Mouse (Mus musculus): ENCODE measurements at regions not wholly inside any gene's neighbourhood (a gene's known extent, or its start where the extent isn't known, plus 50 kb on each side); places are given as distances from the start of the nearest gene placed in this dataset.
"Not testable (repeated sequence)": the region's sequence is repeated elsewhere in the genome, so short reads cannot be mapped to it uniquely, and the experiment has no call there.

GRCm38 (mm10) chr12:93152618-93153245 is 1303.8 kb upstream of the Sel1l start:
- peak; percentile 13 to 62 for DNase-seq (ENCODE audit: low spot score in 2 of 2)

- DNase-seq (ENCODE audit: low spot score in 2 of 2): no peak
These were observed 1302.6 kb upstream of the Sel1l start for GRCm38 (mm10) chr12:93151530-93151929.

- DNase-seq (ENCODE audit: low spot score in 2 of 2): no peak
These were observed 1293.3 kb upstream of the Sel1l start for GRCm38 (mm10) chr12:93142265-93142664.

- no peak for DNase-seq (ENCODE audit: low spot score in 2 of 2)
These were observed 1287.4 kb upstream of the Sel1l start for GRCm38 (mm10) chr12:93136395-93136794.

- no peak for DNase-seq (ENCODE audit: low spot score in 2 of 2)
These were observed 1273.3 kb upstream of the Sel1l start for GRCm38 (mm10) chr12:93122216-93122615.

GRCm38 (mm10) chr12:93088031-93088790 is 1239.3 kb upstream of the Sel1l start:
- no peak for DNase-seq (ENCODE audit: low spot score in 2 of 2)

GRCm38 (mm10) chr12:93063864-93064263 is 1214.9 kb upstream of the Sel1l start:
- no peak for DNase-seq (ENCODE audit: low spot score in 2 of 2)

- DNase-seq (ENCODE audit: low spot score in 2 of 2): no peak
These were observed 1170.7 kb upstream of the Sel1l start for GRCm38 (mm10) chr12:93019633-93020032.

GRCm38 (mm10) chr12:93011583-93011982 is 1162.6 kb upstream of the Sel1l start:
- DNase-seq (ENCODE audit: low spot score in 2 of 2): no peak

GRCm38 (mm10) chr12:93006844-93007365 is 1157.9 kb upstream of the Sel1l start:
- DNase-seq (ENCODE audit: low spot score in 2 of 2): no peak

GRCm38 (mm10) chr12:93003125-93003524 is 1154.2 kb upstream of the Sel1l start:
- DNase-seq (ENCODE audit: low spot score in 2 of 2): no peak

- DNase-seq (ENCODE audit: low spot score in 2 of 2): no peak
These were observed 1126.7 kb upstream of the Sel1l start for GRCm38 (mm10) chr12:92975698-92976097.

- no peak for DNase-seq (ENCODE audit: low spot score in 2 of 2)
These were observed 1095.4 kb upstream of the Sel1l start for GRCm38 (mm10) chr12:92944352-92944751.

- no peak for DNase-seq (ENCODE audit: low spot score in 2 of 2)
These were observed 1078.6 kb upstream of the Sel1l start for GRCm38 (mm10) chr12:92927591-92927990.

- no peak for DNase-seq (ENCODE audit: low spot score in 2 of 2)
These were observed 1078.0 kb upstream of the Sel1l start for GRCm38 (mm10) chr12:92926942-92927341.

GRCm38 (mm10) chr12:92919920-92920319 is 1071.0 kb upstream of the Sel1l start:
- DNase-seq (ENCODE audit: low spot score in 2 of 2): no peak

GRCm38 (mm10) chr12:92916267-92916666 is 1067.3 kb upstream of the Sel1l start:
- DNase-seq (ENCODE audit: low spot score in 2 of 2): no peak

GRCm38 (mm10) chr12:92915776-92916175 is 1066.8 kb upstream of the Sel1l start:
- DNase-seq (ENCODE audit: low spot score in 2 of 2): no peak

GRCm38 (mm10) chr12:92915203-92915602 is 1066.2 kb upstream of the Sel1l start:
- DNase-seq (ENCODE audit: low spot score in 2 of 2): no peak

GRCm38 (mm10) chr12:92904382-92904781 is 1055.4 kb upstream of the Sel1l start:
- DNase-seq (ENCODE audit: low spot score in 2 of 2): no peak

- no peak for DNase-seq (ENCODE audit: low spot score in 2 of 2)
These were observed 1043.4 kb upstream of the Sel1l start for GRCm38 (mm10) chr12:92892315-92892714.

- DNase-seq (ENCODE audit: low spot score in 2 of 2): not testable (repeated sequence)
These were observed 1042.7 kb upstream of the Sel1l start for GRCm38 (mm10) chr12:92891663-92892062.

- not testable (repeated sequence) for DNase-seq (ENCODE audit: low spot score in 2 of 2)
These were observed 1042.2 kb upstream of the Sel1l start for GRCm38 (mm10) chr12:92891126-92891525.

All from spleen, postnatal 4 days (tissue).